Mouse (Mus musculus) MEL (cell line): Measurements from ENCODE around the gene Xpo6. TPM values are rescaled to one million over a fixed set of nuclear protein-coding genes. Genes with fewer than 3 reads are reported as not detected.

Experiments
- DNase-seq: peaks from one replicate; pipeline ENCODE4 v3.0.0; 2011; ENCODE audit warnings: low read depth, low spot score
- H3K27ac ChIP-seq: 2 replicates; pipeline ENCODE4 v1.5.1; 2012; ENCODE audit warnings: low read depth, mild to moderate bottlenecking, control low read depth, low read length, moderate library complexity; ENCODE audit not compliant: control insufficient read depth
- H3K27me3 ChIP-seq, 2 experiments: fragments of 150-350 bp in 1 of 2; sonication (generic) in 1 of 2; 2 replicates each; pipeline ENCODE4 v1.6.1; 2012; ENCODE audit warnings: low read length in 2 of 2, mild to moderate bottlenecking in 2 of 2, improper control_type of control experiment in 1 of 2, moderate library complexity in 1 of 2; ENCODE audit not compliant: insufficient read depth in 2 of 2, control insufficient read depth in 1 of 2
- H3K36me3 ChIP-seq, 2 experiments: 2 replicates each; pipeline ENCODE4 v1.6.1; 2012 to 2014; ENCODE audit warnings: low read length in 2 of 2, improper control_type of control experiment in 1 of 2, inconsistent platforms in 1 of 2, mild to moderate bottlenecking in 1 of 2; ENCODE audit not compliant: insufficient read depth in 2 of 2, control insufficient read depth in 1 of 2
- H3K4me1 ChIP-seq, 2 experiments: fragments of 150-350 bp in 1 of 2; sonication (generic) in 1 of 2; 2 replicates each; pipeline ENCODE4 v1.6.1; 2012; ENCODE audit warnings: low read length in 2 of 2, improper control_type of control experiment in 1 of 2, mild to moderate bottlenecking in 1 of 2; ENCODE audit not compliant: insufficient read depth in 2 of 2, control insufficient read depth in 1 of 2
- H3K4me3 ChIP-seq, 2 experiments: fragments of 150-350 bp in 1 of 2; sonication (generic) in 1 of 2; 2 replicates each; pipeline ENCODE4 v1.5.1; 2012; ENCODE audit warnings: low read depth in 2 of 2, low read length in 2 of 2, mild to moderate bottlenecking in 2 of 2, moderate library complexity in 2 of 2, control low read depth in 1 of 2, improper control_type of control experiment in 1 of 2; ENCODE audit not compliant: control insufficient read depth in 1 of 2, insufficient read depth in 1 of 2
- H3K79me2 ChIP-seq: 2 replicates; pipeline ENCODE4 v1.6.1; 2012; ENCODE audit warnings: mild to moderate bottlenecking, low read length, moderate library complexity; ENCODE audit not compliant: control insufficient read depth, poor library complexity, insufficient read depth
- H3K9ac ChIP-seq: 2 replicates; pipeline ENCODE4 v1.6.1; 2012; ENCODE audit warnings: low read depth, mild to moderate bottlenecking, control low read depth, low read length, moderate library complexity; ENCODE audit not compliant: control insufficient read depth, poor library complexity, severe bottlenecking
- H3K9me3 ChIP-seq: fragments of 150-350 bp; sonication (generic); replicated peaks from 2 replicates; pipeline ENCODE4 v1.6.1; 2012; ENCODE audit warnings: mild to moderate bottlenecking, low read length, improper control_type of control experiment, moderate library complexity; ENCODE audit not compliant: insufficient read depth
- E2F4 ChIP-seq: IDR thresholded peaks from 2 replicates; pipeline ENCODE4 v1.6.1; 2011; ENCODE audit warnings: low read depth, low read length, improper control_type of control experiment, borderline replicate concordance
- ELF1 ChIP-seq: IDR thresholded peaks from 2 replicates; pipeline ENCODE4 v1.6.1; 2014; ENCODE audit warnings: low read depth, mild to moderate bottlenecking, inconsistent platforms, low read length, improper control_type of control experiment, moderate library complexity
- EP300 ChIP-seq, 2 experiments: IDR thresholded peaks; 2 replicates each; pipeline ENCODE4 v1.6.1; 2011; ENCODE audit warnings: improper control_type of control experiment in 2 of 2, low read length in 2 of 2, low read depth in 1 of 2, mild to moderate bottlenecking in 1 of 2
- ETS1 ChIP-seq: IDR thresholded peaks from 2 replicates; pipeline ENCODE4 v1.6.1; 2012; ENCODE audit warnings: low read depth, mild to moderate bottlenecking, inconsistent platforms, low read length, improper control_type of control experiment, moderate library complexity
- GABPA ChIP-seq: IDR thresholded peaks from 2 replicates; pipeline ENCODE4 v1.6.1; 2012; ENCODE audit warnings: low read depth, mild to moderate bottlenecking, inconsistent platforms, low read length, improper control_type of control experiment, moderate library complexity
- GATA1 ChIP-seq: IDR thresholded peaks from 2 replicates; pipeline ENCODE4 v1.6.1; 2011; ENCODE audit warnings: low read depth, low read length, improper control_type of control experiment
- HCFC1 ChIP-seq: IDR thresholded peaks from 2 replicates; pipeline ENCODE4 v1.6.1; 2012; ENCODE audit warnings: low read depth, mild to moderate bottlenecking, inconsistent platforms, low read length, improper control_type of control experiment, moderate library complexity
- JUND ChIP-seq: IDR thresholded peaks from 2 replicates; pipeline ENCODE4 v1.6.1; 2011; ENCODE audit warnings: low read depth, mild to moderate bottlenecking, improper control_type of control experiment, low read length
- MAFK ChIP-seq: IDR thresholded peaks from 2 replicates; pipeline ENCODE4 v1.6.1; 2011; ENCODE audit warnings: low read depth, mild to moderate bottlenecking, low read length, improper control_type of control experiment, borderline replicate concordance
- MAZ ChIP-seq: IDR thresholded peaks from 2 replicates; pipeline ENCODE4 v1.6.1; 2012; ENCODE audit warnings: low read depth, mild to moderate bottlenecking, inconsistent platforms, low read length, improper control_type of control experiment
- MEF2A ChIP-seq: IDR thresholded peaks from 2 replicates; pipeline ENCODE4 v1.6.1; 2014; ENCODE audit warnings: low read depth, mild to moderate bottlenecking, inconsistent platforms, low read length, improper control_type of control experiment; ENCODE audit not compliant: poor library complexity, insufficient replicate concordance, severe bottlenecking; ENCODE audit errors: extremely low read depth
- MYB ChIP-seq: IDR thresholded peaks from 2 replicates; pipeline ENCODE4 v1.6.1; 2011; ENCODE audit warnings: mild to moderate bottlenecking, low read depth, low read length, improper control_type of control experiment
- NELFE ChIP-seq: IDR thresholded peaks from 2 replicates; pipeline ENCODE4 v1.6.1; 2011; ENCODE audit warnings: low read depth, low read length, improper control_type of control experiment
- POLR2AphosphoS2 ChIP-seq: IDR thresholded peaks from 2 replicates; pipeline ENCODE4 v1.6.1; 2011; ENCODE audit warnings: low read length, improper control_type of control experiment
- SMC3 ChIP-seq: IDR thresholded peaks from 2 replicates; pipeline ENCODE4 v1.6.1; 2011; ENCODE audit warnings: low read depth, low read length, improper control_type of control experiment
- TBP ChIP-seq: IDR thresholded peaks from 2 replicates; pipeline ENCODE4 v1.8.0; 2011; ENCODE audit warnings: low read depth, low read length, improper control_type of control experiment
- TCF12 ChIP-seq: IDR thresholded peaks from 2 replicates; pipeline ENCODE4 v1.6.1; 2014; ENCODE audit warnings: low read depth, mild to moderate bottlenecking, inconsistent platforms, low read length, improper control_type of control experiment, moderate library complexity
- UBTF ChIP-seq: IDR thresholded peaks from 2 replicates; pipeline ENCODE4 v1.6.1; 2012; ENCODE audit warnings: low read depth, mild to moderate bottlenecking, inconsistent platforms, low read length, improper control_type of control experiment, moderate library complexity, borderline replicate concordance; ENCODE audit not compliant: insufficient read depth
- USF1 ChIP-seq: IDR thresholded peaks from 2 replicates; pipeline ENCODE4 v1.6.1; 2014; ENCODE audit warnings: low read depth, mild to moderate bottlenecking, inconsistent platforms, low read length, improper control_type of control experiment, moderate library complexity
- USF2 ChIP-seq, 2 experiments: IDR thresholded peaks; 2 replicates each; pipeline ENCODE4 v1.6.1; 2011 to 2012; ENCODE audit warnings: improper control_type of control experiment in 2 of 2, low read length in 2 of 2, borderline replicate concordance in 1 of 2, inconsistent platforms in 1 of 2, low read depth in 1 of 2, mild to moderate bottlenecking in 1 of 2; ENCODE audit not compliant: insufficient read depth in 1 of 2
- ZMIZ1 ChIP-seq: IDR thresholded peaks from 2 replicates; pipeline ENCODE4 v1.6.1; 2012; ENCODE audit warnings: low read depth, mild to moderate bottlenecking, inconsistent platforms, low read length, improper control_type of control experiment, moderate library complexity
- polyA plus RNA-seq, 2 experiments: library from polyadenylated mRNA; stranded (reverse) in 1 of 2; unstranded in 1 of 2; fragments of >175 nt in 1 of 2; fragments of >200 nt in 1 of 2; gene quantifications; 2 replicates each; pipeline versions ENCODE4 v1.2.1 to v1.2.4; 2012; ENCODE audit warnings: low replicate concordance in 2 of 2, low read depth in 1 of 2; ENCODE audit not compliant: insufficient read length in 2 of 2, insufficient read depth in 1 of 2, missing spikeins in 1 of 2
- total RNA-seq: library from RNA; depleted of rRNA; stranded (reverse); fragments of 300-350 nt; gene quantifications from 2 replicates; pipeline ENCODE4 v1.2.3, GENCODE M21; 2012

Gene Xpo6
- total and polyA plus RNA-seq, 3 experiments: 89.3 to 365 (median 197) TPM

DNA sequence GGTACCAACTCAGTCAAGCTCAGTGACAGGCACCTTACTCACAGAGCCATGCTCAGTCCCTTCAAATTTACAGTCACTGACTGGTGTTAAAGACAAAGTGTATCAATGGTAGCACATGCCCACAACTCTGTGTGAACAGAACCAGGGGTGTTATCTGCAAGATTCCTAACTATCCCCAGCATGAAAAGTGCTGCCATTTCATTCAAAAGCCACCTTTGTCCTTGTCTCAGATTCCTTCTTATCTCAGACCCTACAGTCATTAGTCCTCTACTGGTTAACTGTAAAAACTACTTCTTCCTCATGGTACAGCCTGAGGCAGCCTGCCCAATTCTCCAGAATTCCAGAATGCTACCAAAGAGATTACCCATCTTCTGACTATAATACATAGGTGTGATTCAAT lies 14.3 kb downstream of the Xpo6 start (continued):
- TF ChIP-seq HCFC1: no peak
- no peak for TF ChIP-seq UBTF
- TF ChIP-seq MYB: no peak
- TF ChIP-seq MAZ: no peak
- TF ChIP-seq EP300 (IDR thresholded peaks at IDR 0.05; ENCODE audit: low read depth in 1 of 2, low read length in 2 of 2): peak; percentile 46 to 60; a peak in 3 of 4 replicates
- TF ChIP-seq GABPA: no peak
- no peak for TF ChIP-seq ZMIZ1
- TF ChIP-seq NELFE: peak; percentile 28
- TF ChIP-seq TBP: no peak
- TF ChIP-seq POLR2AphosphoS2: no peak
- TF ChIP-seq ELF1: no peak
- TF ChIP-seq E2F4: no peak
- TF ChIP-seq USF1: no peak

DNA sequence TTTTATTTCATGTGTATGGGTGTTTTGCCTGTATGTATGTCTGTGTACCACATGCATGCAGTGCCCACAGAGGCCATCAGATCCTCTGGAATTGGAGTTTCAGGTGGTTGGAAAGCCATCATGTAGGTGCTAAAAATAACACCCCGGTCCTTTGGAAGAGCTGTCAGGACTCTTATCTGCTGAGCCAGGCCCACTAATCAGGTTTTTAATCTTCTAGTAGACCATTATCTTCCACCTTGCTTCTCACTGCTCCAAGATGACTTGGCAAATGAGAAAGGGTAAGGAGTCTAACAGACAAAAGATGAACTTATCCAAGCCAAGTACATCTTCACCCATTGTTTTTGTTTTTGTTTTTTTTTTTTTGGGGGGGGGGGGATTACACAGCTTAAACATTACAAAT lies 16.7 kb downstream of the Xpo6 start:
- H3K9ac ChIP-seq: no peak overlapping the region
- no peak for DNase-seq
- H3K79me2 ChIP-seq: peaks cover 76% of the 10 kb centered on the region
- no peaks in the 10 kb centered on the region for H3K27me3 ChIP-seq
- no peaks in the 10 kb centered on the region for H3K9me3 ChIP-seq
- H3K36me3 ChIP-seq: peaks cover 11 to 67% of the 10 kb centered on the region in 2 experiments
- peaks cover 49 to 59% of the 10 kb centered on the region in 2 experiments for H3K4me1 ChIP-seq
- peak overlapping the region; percentile 2 for H3K27ac ChIP-seq
- peak; percentile 45 to 77 for TF ChIP-seq EP300 (IDR thresholded peaks at IDR 0.05; ENCODE audit: low read depth in 1 of 2, low read length in 2 of 2)
- TF ChIP-seq TCF12: peak; percentile 83
- peak; percentile 56; the same call in 1 of the 2 replicates for TF ChIP-seq MAFK
- peak; percentile 88 for TF ChIP-seq GATA1
- TF ChIP-seq USF2 (IDR thresholded peaks at IDR 0.05; ENCODE audit: borderline replicate concordance in 1 of 2, insufficient read depth in 1 of 2, low read depth in 1 of 2, low read length in 2 of 2): no peak
- TF ChIP-seq ETS1: peak; percentile 84
- TF ChIP-seq SMC3: no peak
- no peak for TF ChIP-seq JUND
- peak; percentile 89 for TF ChIP-seq MEF2A
- no peak overlapping the region for H3K4me3 ChIP-seq
